ENCODE assay signal across 8 mouse cellular contexts in the genomic region with DNA sequence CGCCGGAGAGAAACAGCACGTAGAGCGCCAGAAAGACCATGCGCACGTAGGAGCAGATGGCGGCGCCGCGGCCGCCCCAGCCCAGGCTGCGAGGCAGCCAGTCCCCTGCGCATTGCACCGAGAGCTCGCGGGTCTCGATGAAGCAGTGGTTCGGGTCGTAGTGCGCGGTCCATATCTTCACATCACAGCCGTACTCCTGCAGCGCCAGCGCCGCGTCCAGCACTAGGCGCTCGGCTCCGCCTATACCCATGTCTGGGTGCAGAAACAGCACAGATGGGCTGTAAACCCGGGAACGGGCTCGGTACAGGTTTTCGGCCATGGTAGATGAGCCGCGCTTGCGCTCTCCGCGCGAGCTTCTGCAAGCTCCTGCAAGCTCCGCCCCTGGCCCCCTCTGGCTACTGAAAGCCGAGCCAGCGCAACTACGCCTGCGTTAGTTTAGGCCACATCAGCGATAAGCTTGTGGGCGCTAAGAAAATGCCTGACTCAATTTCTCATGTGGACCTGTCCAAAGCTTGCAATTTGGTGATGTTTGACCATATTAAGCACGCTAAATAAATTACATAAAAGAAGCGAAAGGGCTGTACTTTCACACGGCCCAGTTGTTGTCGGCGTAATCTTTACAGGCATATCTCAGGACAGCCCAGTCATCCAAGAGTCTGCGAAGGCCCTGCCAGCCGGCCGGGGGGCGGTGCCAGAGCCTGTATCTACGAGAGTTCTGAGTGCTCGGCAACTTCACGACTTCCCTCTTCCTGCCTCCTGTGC. TPM values are rescaled to one million over a fixed set of nuclear protein-coding genes. Genes with fewer than 3 reads are reported as not detected.
DNase-seq lines count a peak whose midpoint lies in the region; ATAC-seq lines count a peak whose summit lies in the region.

A gene (minus strand): TSS at position 366 of the 762 bp plus-strand sequence.
A gene (plus strand): TSS at position 691 of the 762 bp plus-strand sequence.

- H3K4me2 ChIP-seq in hindbrain, embryonic 14.5 days (replicated peaks): peak within 1 kb of the TSS; percentile 78

- peak; percentile 98 for ATAC-seq in hindbrain, embryonic 14.5 days (ENCODE audit: low FRiP score)

- peak within 1 kb of the TSS; percentile 91 for H3K9ac ChIP-seq in hindbrain, embryonic 14.5 days

- H3K9me3 ChIP-seq in hindbrain, embryonic 14.5 days (ENCODE audit: control insufficient read depth, low read length): peaks cover 8% of the 10 kb centered on the region

- peak within 1 kb of the TSS; percentile 98 for H3K27ac ChIP-seq in hindbrain, embryonic 14.5 days

- H3K4me1 ChIP-seq in hindbrain, embryonic 14.5 days (replicated peaks; ENCODE audit: control insufficient read depth, insufficient read depth, low read length): peaks cover 22% of the 10 kb centered on the region

- peak; percentile 98 for DNase-seq in R1 (ENCODE audit: low read depth, low spot score)
- peak; percentile 98 to 99 for DNase-seq in cerebellum, postnatal 25 days
- peak; percentile 93 to 94 for DNase-seq in frontal cortex, postnatal 25 days (ENCODE audit: low spot score in 2 of 2)
- DNase-seq in hindbrain, embryonic 14.5 days (ENCODE audit: low spot score): peak; percentile 98
- peak; percentile 94 to 97 for DNase-seq in layer of hippocampus, postnatal 36 days
- DNase-seq in lung, postnatal 36 days: peak; percentile 100
- DNase-seq in retina, postnatal 1 day: peak; percentile 99
- DNase-seq in urinary bladder, adult 18-20 months (ENCODE audit: low spot score in 2 of 2): peak; percentile 89 to 92

- H3K36me3 ChIP-seq in hindbrain, embryonic 14.5 days (replicated peaks; ENCODE audit: control insufficient read depth, insufficient read depth): peaks cover 61% of the 10 kb centered on the region

- no peaks in the 10 kb centered on the region for H3K27me3 ChIP-seq in hindbrain, embryonic 14.5 days (ENCODE audit: control insufficient read depth, insufficient read depth, low read length)

- H3K4me3 ChIP-seq in hindbrain, embryonic 14.5 days (replicated peaks; ENCODE audit: low read length): peak within 1 kb of the TSS; percentile 79

- under 1% methylated on average over 56 of the region's 58 CpGs for WGBS in hindbrain, embryonic 14.5 days

RNA-seq across cellular contexts. Expression of the first gene that starts in this region (rescaled TPM):
- polyA plus RNA-seq in hindbrain, embryonic 14.5 days (2014; fragmentation: Nextera tagmentation; extraction: Ambion mirVana): 370 and 390 TPM in 2 replicates
- 100 to 1,000 TPM; 135 to 140 TPM for total RNA-seq in layer of hippocampus, postnatal 36 days (2021)

RNA-seq across cellular contexts. Expression of the second gene that starts in this region (rescaled TPM):
- 247 and 266 TPM in 2 replicates for polyA plus RNA-seq in hindbrain, embryonic 14.5 days (2014; fragmentation: Nextera tagmentation; extraction: Ambion mirVana)
- total RNA-seq in layer of hippocampus, postnatal 36 days (2021): 10 to 100 TPM; 52.2 to 54.5 TPM

Comparison
In these comparisons a context has a peak if more than half of its experiments do, and no peak if none do; other contexts are left out.
1. Peak in every context shown above with its lines: DNase-seq, ATAC-seq, H3K4me3 ChIP-seq and H3K27ac ChIP-seq.